Mouse (Mus musculus) inflammation-experienced regulatory T-cells, adult 16 weeks (primary cell): Measurements from ENCODE around the gene Olfr94. TPM values are rescaled to one million over a fixed set of nuclear protein-coding genes. Genes with fewer than 3 reads are reported as not detected.

Experiments used
- polyA plus RNA-seq: library from polyadenylated mRNA; unstranded; fragments of 100-300 nt; shearing (Covaris generic); gene quantifications from one replicate; pipeline ENCODE4 v1.2.1, GENCODE M21; 2017

Gene Olfr94
- not detected for polyA plus RNA-seq

DNA sequence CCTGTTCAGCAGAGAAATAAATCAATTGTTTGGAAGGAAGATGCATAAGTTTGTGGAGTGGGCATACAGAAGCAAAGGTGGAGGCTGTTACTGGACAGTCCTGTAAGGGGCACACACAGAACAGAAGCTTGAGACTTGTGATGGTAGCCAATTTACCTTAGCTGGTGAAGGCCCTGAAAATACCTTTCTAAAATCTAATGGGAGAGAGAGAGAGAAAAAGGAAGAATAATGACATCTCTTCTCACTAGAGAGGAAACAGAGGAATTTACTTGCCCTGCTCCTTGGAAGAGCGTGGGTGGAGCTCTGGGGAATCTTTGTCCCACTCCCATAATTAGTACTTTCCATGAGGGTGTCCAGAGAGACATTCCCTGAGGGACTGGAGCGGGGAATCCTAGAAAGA is at the start of gene Olfr94:
TSS of gene Olfr94 (minus strand) at position 101 of the 400 bp plus-strand sequence.

DNA sequence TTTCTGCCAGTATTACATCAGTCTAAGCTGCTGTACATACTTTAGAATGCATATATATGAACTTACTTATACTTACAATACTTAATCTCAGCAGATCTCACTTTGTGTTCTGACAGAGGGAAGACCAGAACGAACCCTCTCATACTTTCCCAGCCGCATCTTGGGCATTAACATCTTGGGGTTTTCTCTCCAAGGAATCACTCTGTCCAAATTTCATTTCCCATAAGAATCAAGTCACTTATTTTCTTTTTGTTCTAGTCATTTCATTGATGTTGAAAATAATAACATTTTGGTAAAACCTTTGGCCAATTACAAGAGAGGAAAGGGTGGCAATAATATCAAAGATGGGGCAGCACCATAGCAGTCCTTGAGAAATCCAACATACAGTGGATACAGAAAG is 36.4 kb upstream of the Olfr94 start, which contains the start of gene Olfr97:
TSS of gene Olfr97 (minus strand) at position 101 of the 400 bp plus-strand sequence.

DNA sequence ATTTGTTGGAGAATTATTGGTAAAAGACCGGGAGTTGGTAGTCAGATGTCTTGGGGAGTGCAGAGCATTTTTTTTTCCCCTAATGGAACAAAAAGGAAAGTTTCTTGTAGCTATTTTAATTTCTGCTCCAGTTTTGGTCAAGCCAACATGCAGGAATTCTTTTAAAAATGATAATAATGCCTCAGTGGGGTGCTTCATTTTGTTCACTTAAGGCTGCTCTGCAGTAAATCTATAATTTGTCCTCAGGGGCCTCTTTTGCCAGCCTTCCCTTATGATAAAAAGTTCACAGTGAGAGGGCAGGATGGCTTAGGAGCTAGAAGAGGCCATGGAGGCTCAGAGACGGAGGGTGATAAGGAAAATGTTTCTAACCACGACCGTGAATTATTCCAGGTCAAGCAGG is 19.1 kb upstream of the Olfr94 start, which contains the start of gene Olfr96:
TSS of gene Olfr96 (plus strand) at position 301 of the 400 bp plus-strand sequence.

DNA sequence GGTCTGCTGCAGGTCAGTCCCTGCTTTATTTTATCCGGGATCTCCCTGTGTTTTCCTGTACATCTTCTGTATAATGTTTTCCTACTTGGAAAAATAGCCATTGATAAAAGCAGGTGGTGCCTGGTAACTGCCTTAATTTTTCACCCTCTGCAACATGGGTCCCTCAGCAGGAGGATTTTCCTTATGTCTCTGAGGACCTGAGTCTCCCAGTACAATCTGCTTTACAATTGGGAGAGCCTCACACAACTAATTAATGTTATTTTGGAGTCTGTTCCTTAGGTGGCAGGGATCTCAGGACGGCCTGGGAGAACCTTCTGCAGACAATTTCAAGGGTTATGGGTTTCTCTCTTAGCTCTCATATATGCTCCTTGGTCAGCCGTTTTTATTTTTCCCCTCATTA is 12.2 kb upstream of the Olfr94 start, which contains the start of gene Olfr95:
TSS of gene Olfr95 (minus strand) at position 101 of the 400 bp plus-strand sequence.

DNA sequence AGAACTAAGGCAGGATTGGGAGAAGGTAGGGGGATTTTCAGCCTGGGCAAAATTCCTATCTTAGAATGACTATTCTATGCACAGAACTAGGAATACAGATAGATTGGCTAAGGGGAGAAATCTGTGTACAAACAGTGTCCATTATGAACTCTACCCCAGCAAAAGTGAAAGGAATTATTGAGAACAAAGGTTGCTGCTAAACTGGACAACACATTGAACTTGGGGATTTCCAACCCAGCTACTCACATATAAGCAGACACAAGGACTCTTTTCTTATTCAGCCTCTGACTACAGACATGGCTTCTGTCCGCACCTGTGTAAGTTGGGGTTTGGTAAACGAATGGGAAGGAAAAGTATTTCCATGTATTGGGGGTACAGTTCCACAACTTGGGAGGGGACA is 7.1 kb downstream of the Olfr94 start, which contains the start of gene Ubd:
TSS of gene Ubd (plus strand) at position 237 of the 400 bp plus-strand sequence.

DNA sequence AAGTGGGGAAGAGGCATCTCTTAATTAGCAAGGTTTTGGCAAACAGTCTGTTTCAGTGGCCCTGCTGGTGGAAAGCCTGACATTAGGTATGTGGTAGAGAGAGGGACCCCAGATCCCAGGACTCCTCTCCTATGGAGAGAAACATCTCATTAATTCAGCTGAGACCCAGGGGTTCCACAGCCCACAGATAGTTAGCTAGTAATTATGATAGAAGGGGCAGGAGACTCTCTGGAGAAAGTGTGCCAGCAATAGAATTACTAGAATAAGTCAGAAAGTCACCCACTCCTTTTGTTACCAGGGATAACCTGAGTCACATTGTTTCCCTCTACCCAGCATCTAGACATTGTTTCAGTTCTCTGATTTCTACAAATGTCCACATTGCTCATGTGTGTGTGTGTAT is 39.4 kb downstream of the Olfr94 start, which contains the start of gene Olfr93:
TSS of gene Olfr93 (minus strand) at position 101 of the 400 bp plus-strand sequence.

Other genes with a start within 250 kb of the Olfr94 start
- gene Ppp1r11, start 249.3 kb downstream of the Olfr94 start, polyA plus RNA-seq, result 173 TPM
- 93.5 TPM for gene Znrd1, start 242.4 kb downstream of the Olfr94 start, polyA plus RNA-seq
- gene Znrd1as, start 242.4 kb downstream of the Olfr94 start, polyA plus RNA-seq, result 5.4 TPM
- gene 2410137M14Rik, start 219.8 kb downstream of the Olfr94 start, polyA plus RNA-seq, result not detected
- 0.54 TPM for gene H2-M5, start 211.5 kb downstream of the Olfr94 start, polyA plus RNA-seq
- gene Zfp57, start 199.8 kb downstream of the Olfr94 start, polyA plus RNA-seq, result not detected
- gene Mog, start 177.6 kb downstream of the Olfr94 start, polyA plus RNA-seq, result not detected
- gene Gabbr1, start 155.0 kb downstream of the Olfr94 start, polyA plus RNA-seq, result 10.6 TPM
- not detected for gene Olfr90, start 112.5 kb downstream of the Olfr94 start, polyA plus RNA-seq
- gene Olfr91, start 102.7 kb downstream of the Olfr94 start, polyA plus RNA-seq, result not detected
- not detected for gene Olfr92, start 80.9 kb downstream of the Olfr94 start, polyA plus RNA-seq
- not detected for gene Olfr93, start 39.5 kb downstream of the Olfr94 start, polyA plus RNA-seq
- 0.95 TPM for gene Ubd, start 7.1 kb downstream of the Olfr94 start, polyA plus RNA-seq
- gene Olfr95, start 12.1 kb upstream of the Olfr94 start, polyA plus RNA-seq, result not detected
- not detected for gene Olfr96, start 19.2 kb upstream of the Olfr94 start, polyA plus RNA-seq
- not detected for gene Olfr97, start 36.3 kb upstream of the Olfr94 start, polyA plus RNA-seq
- not detected for gene Olfr98, start 62.8 kb upstream of the Olfr94 start, polyA plus RNA-seq
- 143 TPM for gene H2-M3, start 69.2 kb upstream of the Olfr94 start, polyA plus RNA-seq
- gene Olfr99, start 82.5 kb upstream of the Olfr94 start, polyA plus RNA-seq, result 4.3 TPM
- not detected for gene Olfr101, start 103.3 kb upstream of the Olfr94 start, polyA plus RNA-seq
- not detected for gene Olfr102, start 116.1 kb upstream of the Olfr94 start, polyA plus RNA-seq
- gene Olfr103, start 138.7 kb upstream of the Olfr94 start, polyA plus RNA-seq, result not detected
- gene Olfr104-ps, start 158.6 kb upstream of the Olfr94 start, polyA plus RNA-seq, result not detected
- gene Olfr105-ps, start 178.0 kb upstream of the Olfr94 start, polyA plus RNA-seq, result not detected
- gene Olfr106-ps, start 189.4 kb upstream of the Olfr94 start, polyA plus RNA-seq, result not detected
- 0.09 TPM for gene Olfr107, start 198.2 kb upstream of the Olfr94 start, polyA plus RNA-seq
- not detected for gene Olfr108, start 244.5 kb upstream of the Olfr94 start, polyA plus RNA-seq